Mouse (Mus musculus) frontal cortex, adult (tissue): ENCODE results near the gene Homer3.
A peak's percentile ranks its signal among the peaks of the same experiment; 100 is the strongest.

ENCODE experiments used
- ATAC-seq: cut with Nextera tagmentation; 2 replicates; pipeline ENCODE4 v1.9.2; 2017; ENCODE audit warnings: mild to moderate bottlenecking, moderate library complexity, mixed read lengths; ENCODE audit not compliant: low TSS enrichment

The Homer3 gene

DNA sequence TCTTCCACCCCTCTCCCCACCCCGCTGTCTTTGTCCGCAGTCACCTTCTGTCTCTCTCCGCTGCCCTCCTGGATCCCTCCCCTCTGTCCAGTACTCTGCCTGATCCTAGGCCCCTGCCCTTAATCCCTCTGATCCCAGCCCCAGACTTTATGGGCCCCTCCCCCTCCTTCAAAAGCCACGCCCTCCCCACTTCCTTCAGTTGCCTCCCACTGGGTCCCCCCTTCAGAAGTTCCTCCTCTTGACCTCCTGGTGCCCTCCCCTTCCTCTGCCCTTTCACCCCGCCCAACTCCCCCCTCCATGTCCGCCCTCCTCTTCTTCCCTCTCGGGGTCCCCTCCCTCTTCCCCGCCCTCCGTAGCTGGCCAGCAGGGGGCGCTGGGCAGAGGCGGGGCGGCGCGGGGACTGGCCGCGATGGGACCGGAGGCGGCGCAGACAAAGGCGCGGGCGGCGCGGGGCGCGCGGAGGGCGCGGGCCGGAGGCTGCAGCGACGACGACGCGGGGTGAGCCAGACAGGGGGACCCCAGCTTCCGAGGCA lies at the start of gene Homer3:
Gene Homer3, plus strand, starts transcription at position 225 of the 533 bp plus-strand sequence.
- peak; percentile 67 for ATAC-seq

DNA sequence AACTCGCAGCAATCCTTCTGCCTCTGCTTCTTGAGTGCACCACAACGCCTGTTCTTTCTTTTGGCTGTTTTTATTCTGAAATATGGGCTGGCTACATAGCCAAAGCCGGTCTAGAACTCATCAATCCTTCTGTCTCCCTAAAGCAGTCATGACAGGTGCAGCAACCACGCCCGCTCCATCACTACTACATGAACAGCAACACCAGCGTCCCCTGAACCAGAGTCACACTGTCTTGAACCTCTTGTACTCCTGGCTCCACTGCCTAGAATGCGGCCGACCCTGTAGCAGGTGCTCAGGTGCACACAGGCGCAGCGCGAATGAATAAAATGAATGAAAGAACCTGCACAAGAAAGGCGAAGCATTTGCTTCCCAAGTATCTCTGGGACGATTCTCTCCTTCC lies 49.0 kb upstream of the Homer3 start:
- ATAC-seq = no peak

DNA sequence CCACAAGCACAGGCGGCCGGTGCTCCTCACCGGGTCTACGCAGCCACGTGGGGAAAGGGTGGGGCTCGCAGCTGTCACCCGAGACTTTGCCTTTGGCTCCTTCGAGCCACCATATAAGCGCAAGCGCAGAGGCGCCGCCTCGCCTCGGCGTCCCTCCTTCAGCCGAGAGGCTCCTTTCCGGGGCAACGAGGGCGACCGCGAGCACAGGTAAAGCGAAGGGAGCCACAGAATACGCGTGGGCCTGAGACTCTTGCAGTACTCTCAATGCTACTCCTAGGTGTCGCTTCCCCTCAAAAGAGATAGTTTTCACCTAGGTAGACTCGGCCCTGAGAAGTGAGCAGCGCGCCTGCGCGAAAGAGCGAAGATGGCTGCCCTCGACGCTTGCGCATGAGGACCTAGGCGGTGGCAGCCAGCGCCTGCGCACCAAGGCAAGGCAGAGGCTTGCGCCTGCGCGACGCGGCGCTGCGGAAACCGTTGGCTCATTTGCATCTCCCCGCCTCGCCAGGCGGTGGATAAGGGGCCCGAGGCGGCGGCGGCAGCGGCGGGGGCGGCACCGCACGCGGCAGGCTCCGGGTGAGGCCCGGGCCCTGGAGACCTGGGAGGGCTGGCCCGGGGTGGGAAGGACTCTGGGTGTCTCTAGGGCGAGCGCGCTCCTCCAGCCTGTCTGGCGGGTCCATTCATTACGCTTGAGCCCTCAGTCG lies 48.4 kb upstream of the Homer3 start, which contains the start of the genes Sugp2 and Armc6:
Gene Sugp2, plus strand, starts transcription at position 147 of the 701 bp plus-strand sequence.
Gene Armc6, minus strand, starts transcription at position 387 of the 701 bp plus-strand sequence.
- ATAC-seq = peak; percentile 96

DNA sequence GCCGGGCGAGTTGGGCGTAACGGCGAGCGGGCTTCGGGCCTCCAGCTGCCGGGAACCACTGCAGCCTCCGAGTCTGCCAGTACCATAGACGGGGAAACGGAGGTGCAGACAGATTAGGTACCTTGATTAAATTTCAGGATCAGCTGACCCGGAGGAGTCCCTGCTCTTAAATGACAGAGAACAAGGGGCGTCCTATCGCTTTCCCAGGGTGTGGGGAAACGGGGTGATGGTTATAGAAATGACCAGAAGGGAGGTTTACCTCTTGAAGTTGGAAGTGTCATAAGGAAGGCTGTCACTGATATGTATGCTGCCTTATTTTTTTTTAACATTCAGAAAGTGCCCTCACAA lies 47.9 kb upstream of the Homer3 start:
- ATAC-seq = peak; percentile 39; the same call in 1 of the 2 replicates

DNA sequence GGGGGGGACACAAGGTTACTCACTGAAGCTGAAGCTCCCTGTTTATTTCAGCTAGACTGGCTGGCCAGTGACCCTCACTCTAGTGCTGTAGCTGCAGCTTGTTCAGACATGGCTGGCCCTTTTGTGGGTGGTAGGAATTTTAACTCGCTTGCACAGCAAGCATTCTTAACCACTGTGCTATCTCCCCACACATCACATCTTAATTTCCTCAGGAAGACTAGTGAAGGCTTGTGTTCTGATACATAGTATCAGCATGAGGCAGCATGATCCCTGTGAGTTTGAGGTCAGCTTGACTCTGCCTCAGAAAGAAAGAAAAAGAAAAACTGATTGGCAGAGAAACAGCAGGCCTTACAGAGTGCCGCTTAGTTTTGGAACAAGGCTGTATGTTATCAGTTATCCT lies 44.8 kb upstream of the Homer3 start:
- ATAC-seq = no peak

DNA sequence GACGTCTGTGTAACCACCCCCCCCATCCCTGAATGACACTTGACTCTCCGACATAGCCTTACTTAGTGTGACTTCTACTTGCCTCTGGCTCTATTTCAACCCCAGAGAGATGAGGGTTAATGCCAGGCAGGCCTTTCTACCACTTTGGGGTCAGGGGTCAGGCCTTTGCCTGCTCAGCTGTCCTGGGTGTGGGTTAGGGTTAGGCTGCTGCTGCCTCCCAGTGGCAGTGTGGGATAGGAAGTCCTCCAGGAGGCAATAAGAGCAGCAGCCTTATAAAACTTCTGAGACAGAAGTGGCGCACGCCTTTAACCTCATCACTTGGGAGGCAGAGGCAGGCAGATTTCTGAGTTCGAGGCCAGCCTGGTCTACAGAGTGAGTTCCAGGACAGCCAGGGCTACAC lies 42.0 kb upstream of the Homer3 start:
- ATAC-seq = no peak

DNA sequence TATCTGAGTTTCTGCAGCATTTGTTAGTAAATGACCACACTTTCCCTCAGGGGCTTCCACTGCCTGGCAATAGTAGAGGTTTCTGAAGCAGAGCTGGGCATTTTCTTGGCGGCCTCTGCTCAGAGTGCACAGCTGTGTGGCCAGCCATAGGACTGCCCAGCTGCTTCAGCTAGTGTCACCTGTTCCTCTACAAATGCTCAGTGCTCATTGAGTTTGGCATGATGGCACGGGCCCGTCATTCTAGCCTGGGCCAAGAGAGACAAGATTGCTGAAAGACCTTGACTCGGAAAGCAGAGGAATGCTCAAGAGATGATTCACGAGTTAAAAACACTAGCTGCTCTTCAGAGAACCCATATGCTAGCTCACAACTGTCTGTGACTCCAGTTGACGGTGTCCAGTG lies 36.0 kb upstream of the Homer3 start:
- ATAC-seq = no peak

DNA sequence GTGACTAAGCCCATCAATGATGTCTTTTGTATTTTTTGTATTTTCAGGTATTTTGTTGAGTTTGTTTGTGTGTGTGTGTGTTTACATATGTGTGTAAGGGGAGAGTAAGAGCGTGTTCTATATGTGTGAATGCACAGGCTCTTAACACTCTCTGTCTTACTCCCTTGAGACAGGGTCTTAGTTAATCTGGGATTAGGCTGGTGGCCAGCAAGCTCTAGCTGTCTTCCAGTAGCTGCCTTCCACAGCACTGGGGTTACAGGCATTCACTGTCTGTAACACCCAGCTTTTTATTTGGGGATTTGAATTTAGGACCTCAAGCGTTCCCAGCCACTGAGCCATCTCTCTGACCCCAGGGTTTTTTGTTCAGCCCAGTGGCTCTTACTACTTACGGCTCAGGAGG lies 34.8 kb upstream of the Homer3 start:
- no peak for ATAC-seq

DNA sequence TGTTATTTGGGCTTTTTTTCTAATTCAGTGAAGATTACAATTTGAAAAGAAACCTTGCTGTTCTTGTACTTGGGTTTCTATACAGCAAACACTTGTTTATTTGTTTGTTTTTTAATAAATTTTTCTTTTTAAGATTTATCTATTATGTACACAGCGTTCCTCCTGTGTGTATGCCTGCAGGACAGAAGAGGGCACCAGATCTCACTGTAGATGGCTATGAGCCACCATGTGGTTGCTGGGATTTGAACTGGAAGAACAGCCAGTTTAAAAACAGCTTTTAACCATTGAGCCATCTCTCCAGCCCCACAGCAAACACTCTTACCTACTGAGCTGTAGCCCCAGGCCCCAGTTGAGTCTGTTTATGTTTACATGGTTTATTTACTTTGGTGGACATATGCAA lies 28.0 kb upstream of the Homer3 start:
- no peak for ATAC-seq

DNA sequence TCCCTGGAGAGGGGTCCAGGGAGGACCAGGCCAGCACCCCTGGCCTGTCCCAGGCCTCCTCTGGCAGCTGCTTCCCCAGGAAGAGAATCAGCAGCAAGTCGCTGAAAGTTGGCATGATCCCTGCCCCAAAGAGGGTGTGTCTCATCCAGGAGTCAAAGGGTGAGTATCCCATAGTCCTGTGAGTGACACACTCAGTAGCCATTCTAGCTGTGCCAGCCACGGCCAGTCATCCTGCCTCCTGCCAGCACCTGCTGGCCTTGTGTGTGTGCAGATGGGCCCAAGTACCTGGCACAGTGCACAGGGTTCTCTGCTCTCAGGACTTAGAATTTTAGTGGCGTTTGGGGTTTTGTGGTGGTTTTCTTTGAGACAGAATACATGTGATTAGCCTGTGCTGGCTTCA lies 25.2 kb upstream of the Homer3 start:
- ATAC-seq = no peak

DNA sequence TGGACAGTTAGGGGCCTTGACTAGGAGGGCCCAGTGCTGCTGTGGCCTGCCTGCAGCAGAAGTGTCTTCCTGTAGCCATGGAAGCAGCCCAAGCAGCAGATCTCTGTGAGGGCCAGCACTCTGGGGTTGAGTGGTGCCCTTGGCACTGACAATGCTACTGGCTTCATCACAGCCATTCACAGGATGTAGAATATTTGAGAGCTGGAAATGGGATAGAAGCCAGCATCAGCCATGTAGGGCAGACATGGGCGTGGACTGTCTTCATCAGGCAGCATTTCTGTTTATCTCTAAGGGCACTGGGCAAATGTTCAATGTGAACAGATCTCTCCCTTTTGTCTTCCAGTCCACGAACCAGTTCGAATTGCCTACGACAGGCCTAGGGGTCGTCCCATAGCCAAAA lies 24.0 kb upstream of the Homer3 start:
- peak; percentile 35; the same call in 1 of the 2 replicates for ATAC-seq

DNA sequence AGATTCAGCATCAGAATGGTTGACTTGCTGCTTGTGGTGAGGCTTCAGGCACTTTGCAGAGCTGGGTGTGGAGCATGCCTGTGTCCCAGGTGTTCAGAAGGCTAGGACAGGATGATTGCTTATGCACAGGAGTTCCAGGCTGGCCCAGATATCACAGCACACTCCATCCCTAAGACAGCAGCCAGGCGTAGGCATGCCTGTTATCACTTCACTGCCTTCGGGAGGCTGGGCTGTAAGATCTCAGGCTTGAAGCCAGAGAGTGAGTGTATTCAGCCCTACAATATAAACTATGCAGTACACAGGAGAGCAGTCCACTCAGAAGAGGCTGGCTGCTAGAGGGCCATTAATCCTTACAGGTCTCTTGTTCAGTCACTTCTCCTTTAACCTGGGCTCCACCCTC lies 23.6 kb upstream of the Homer3 start:
- ATAC-seq = peak; percentile 78

DNA sequence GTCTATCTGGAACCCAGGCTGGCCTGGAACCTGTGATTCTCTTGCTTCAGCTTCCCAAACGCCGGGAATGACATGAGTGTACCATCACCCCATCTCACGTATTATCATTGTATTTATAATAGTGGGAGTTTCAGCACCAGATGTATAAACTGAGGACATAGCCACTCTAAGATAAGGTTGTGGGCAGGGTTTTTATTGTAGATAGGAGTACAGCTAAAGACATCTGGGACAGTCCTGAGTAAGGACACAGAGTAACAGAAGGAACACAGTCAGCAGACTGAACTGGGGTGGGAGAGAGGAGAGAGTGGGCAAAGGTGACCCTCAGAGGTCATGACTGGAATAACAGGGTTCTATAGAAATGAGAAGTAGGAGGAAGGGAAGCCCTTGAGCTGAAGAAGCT lies 15.0 kb upstream of the Homer3 start:
- ATAC-seq = no peak

DNA sequence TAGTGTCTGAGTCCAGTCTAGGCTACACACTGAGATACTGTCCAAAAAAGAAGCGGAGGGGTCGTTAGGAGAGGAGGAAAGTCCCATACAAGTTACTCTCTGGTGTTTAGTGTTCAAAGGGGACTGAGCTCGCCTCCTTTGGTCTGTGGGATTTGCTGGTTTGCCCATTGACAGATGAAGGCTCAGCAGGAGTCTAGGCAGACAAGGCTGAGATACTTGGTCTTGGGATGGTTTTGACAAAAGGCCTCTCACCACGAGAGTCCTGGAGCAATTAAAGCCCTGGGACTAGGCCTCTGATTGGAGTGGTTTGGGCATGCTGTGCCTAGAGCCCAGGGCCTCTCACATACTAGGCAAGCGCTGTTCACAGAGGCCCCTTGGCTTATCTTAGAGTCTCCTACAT lies 14.3 kb upstream of the Homer3 start:
- ATAC-seq = no peak; the same call in 1 of the 2 replicates

DNA sequence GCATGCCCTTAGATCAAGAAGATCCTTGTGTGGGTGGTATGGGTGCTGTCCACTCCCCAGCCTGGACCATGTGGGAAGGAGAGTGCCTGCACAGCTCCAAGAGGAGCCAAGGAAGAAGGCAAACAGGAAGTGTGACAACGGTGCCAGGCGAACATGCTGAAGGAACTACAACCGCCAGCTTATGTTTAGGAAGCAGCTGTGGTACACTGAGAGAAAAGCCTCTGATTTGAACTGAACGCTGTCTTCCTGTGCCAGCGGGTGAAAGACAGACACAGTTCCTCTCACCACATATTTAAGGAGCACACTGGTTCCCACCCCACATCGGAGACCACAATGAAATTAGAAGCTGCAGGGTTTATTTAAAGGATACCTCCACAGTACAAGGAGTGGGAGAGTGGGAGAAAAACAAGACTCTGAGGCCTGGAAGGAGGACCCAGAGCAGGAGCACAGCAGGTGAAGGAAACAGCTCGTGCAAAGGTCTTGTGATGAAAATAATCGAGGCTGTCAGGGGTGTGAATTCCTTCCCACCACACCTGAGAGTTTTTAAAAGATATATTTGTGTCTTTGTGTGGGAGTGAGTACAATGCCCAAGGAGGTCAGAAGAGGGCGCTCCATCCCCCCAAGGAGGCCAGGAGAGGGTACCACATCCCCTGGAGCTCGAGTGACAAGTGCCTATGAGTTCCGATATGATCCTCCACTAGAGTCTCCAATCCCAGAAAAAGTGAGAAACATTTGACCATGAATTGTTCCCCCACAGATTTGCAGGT lies 13.6 kb upstream of the Homer3 start:
- peak; percentile 73 for ATAC-seq

DNA sequence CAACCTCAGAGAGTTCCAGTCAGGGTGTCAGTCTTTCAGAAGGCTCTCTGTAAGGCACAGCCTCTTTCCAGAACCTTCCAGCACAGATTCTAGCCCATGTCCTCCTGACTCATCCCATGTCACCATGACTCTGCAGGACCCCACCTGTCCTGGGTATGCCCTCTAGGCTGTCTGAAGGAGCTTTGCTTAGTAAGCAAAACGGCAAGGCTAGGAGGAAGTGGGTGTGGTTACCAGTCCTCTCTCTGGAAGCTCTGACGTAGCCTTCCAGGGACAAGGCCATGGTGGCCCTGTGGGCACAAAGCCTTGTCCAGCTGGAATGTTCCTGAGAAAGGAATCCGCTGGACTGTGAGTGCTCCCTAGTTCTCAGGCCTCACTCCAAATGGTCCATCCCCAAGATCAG lies 9.7 kb upstream of the Homer3 start:
- ATAC-seq = no peak

DNA sequence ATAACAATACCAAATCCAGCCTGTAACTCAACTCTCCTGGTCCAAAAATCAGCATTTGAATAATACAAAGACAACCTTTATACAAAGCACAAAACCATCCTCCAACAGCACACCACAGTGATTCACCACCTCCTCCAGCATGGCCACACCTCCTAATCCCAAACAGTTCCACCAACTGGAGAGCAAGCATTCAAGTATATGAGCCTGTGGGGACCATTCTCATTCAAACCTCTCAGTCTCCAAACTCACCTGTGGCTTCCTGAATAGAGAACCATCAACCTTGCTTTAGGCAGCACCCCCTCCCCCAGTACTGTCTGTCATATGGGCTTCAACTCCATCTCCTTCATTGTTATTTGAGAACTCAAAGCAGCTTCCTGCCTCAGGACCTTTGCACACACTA lies 8.3 kb upstream of the Homer3 start:
- no peak for ATAC-seq

DNA sequence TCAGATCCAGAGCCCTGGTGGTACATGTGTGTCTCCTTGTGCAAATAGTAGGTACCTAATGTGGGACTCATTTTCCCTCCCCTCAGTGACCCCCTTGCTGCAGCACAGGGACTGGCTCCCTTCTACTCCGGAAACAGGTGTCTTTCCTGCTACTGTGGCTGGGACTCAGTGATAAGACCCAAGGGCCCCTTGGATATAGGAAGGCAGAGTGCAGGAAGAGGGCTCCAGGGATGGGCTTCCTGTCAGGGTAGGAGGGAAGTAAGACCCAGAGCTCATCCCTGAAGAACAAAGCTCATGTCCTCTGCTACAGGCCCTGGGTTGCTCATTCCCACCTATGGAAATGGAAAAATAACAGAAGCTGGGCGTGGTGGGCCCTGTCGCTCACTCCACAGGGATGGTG lies 6.2 kb upstream of the Homer3 start:
- no peak for ATAC-seq

DNA sequence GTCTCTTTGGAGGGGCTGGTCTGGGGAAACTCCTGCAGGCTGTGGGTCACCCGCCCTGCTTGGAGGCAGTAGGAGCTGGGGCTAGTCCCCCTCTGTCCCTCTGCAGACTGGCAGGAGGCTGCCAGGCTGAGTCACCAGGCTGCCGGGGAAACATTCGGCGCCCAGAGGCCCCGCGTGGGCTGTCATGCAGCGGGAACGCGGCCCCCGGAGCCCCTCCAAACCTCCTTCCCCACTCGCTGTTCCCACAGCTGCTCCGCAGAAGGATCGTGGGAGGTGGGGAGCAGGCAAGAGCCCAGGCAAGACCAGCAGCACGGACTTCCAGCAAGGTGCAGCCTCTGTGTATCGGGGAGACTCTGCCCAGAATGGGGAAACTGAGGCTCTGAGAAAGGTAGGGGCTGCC lies 4.5 kb upstream of the Homer3 start:
- peak; percentile 45 for ATAC-seq

DNA sequence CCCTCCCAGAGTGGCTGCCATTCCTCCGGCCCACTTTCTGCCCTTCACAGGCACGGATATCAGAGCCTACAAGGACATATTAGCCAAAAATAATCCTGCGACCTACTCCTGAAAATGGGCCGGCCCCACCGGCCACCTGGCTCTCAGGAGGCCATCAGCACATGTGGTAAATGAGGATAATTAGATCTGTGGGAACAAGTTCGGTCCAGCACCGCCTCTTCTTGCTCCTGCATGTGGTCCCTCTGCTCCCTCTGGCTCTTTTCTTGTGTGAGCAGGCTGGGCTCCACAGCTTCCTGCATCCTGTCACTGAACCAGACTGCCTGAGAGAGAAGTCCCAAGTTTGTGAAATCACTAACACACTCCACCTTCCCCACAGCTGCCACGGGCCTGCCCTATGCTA lies 3.4 kb upstream of the Homer3 start:
- ATAC-seq = no peak

DNA sequence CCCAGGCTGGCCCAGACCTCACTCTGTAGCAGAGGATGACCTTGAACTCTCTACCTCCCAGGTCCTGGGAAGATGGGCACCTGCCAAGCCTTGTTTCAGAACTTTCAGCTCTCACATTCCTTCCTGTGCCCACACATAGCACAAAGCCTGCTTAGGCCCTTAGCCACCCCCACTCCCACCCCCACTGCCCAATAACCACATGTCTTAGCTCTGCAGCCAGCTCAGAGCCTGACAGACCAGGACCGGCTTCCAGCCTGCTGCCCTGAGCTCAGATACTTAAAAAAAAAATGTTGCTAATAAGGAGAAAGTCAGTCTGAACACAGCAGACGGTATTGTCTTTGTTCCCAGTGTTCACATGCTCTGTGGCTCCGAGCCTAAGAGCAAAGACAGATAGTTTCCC lies 1.6 kb upstream of the Homer3 start:
- ATAC-seq = no peak

DNA sequence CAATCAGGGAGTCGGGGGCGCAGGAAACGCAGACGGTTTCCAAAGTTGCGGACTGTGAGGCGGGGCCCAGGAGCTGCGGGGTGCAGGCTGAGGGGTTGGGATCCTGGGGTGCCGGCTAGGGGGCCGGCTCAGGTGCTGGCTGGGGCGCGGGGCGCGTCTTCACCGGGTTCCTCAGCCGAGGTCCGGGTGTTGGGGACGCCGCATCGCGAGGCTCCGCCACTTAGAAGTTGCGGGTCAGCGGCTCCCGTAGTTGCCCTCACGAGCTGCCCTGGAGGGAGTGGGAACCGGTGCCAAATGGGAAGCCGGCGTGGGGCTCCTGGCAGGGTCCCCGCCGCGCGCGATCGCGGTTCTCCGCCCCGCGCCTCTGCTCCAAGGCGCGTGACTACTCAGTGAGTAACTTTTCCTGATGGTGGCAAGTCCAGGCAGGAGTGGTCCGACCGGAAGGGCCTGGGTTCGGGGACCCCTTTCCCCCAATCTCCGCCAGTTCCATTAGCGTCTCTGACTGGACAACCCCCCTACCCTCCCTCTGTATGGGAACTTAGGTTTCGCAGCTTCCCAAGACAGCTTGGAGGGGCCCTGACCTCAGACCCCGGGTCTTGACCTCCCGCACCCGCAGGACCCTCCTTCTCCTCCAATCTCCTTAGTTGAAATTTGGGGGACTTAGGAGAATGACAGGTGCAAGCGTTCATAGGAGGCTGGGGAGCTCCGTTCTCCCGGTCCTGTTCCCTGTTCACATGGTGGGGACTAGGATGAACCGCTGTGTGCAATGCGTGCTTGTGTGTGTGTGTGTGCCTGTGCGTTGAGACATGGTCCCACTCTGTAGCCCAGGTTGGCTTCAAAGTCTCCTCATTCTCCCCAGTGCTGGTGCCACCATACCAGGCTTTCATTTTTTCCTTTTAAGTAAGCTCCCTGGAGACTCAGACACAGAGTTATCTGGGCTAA lies 780 bp downstream of the Homer3 start:
- peak; percentile 29; the same call in 1 of the 2 replicates for ATAC-seq
